Comparison of ENCODE assay signal across 9 mouse cellular contexts in the genomic region with DNA sequence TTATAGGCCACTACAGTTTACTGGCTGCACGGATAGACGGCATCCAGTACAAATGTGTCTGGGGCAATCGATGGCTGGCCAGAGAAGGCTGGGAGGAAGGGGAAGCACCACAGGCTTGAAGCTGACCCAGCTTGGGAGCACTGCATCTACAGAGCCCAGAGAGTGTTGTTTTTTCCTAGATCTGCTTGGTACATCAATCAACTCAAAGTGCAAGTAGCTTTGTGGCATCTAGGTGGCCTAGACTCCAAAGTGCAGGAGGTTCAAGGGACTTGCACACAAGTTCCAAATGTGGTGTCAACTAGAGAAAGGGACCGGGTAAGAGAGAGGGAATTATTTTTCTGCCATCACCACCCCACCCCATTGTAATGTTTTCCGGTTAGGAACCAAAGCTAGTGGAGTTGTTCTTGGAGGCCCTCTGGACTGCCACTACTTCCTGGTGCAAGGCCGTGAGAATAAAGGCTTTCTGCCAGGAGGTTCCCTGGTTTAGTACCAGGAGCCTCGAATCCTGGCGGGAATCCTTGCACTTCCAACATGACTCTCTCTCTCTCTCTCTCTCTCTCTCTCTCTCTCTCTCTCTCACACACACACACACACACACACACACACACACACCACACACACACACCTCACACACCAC. TPM values are rescaled to one million over a fixed set of nuclear protein-coding genes. Genes with fewer than 3 reads are reported as not detected.
DNase-seq lines count a peak whose midpoint lies in the region; ATAC-seq and TF ChIP-seq lines count a peak whose summit lies in the region.
"Had no signal": no experiment of that assay in that cellular context is flagged by ENCODE, and none has a peak within 500 bp of the region (broad histone marks: within the 10 kb centered on the region; RNA-seq: fewer than 3 reads in every experiment).

No protein-coding gene starts in this region.

- H3K4me1 ChIP-seq in kidney, adult 2 months (ENCODE audit: control insufficient read depth, insufficient read depth, low read length) = peaks cover 7% of the 10 kb centered on the region; the same call in 1 of the 2 replicates
- peaks cover 73% of the 10 kb centered on the region for H3K4me1 ChIP-seq in embryonic facial prominence, embryonic 10.5 days
- peaks cover 45% of the 10 kb centered on the region for H3K4me1 ChIP-seq in heart, embryonic 15.5 days (replicated peaks)
- H3K4me1 ChIP-seq in midbrain, embryonic 14.5 days (ENCODE audit: control insufficient read depth, insufficient read depth, low read length) = peaks cover 12% of the 10 kb centered on the region; the same call in 1 of the 2 replicates

- intact Hi-C loops in left cerebral cortex, postnatal 14 days (cut with DNase I) = no loop called here

- H3K9me3 ChIP-seq in embryonic facial prominence, embryonic 10.5 days = no peaks in the 10 kb centered on the region
- no peaks in the 10 kb centered on the region for H3K9me3 ChIP-seq in heart, embryonic 15.5 days (replicated peaks)
- no peaks in the 10 kb centered on the region for H3K9me3 ChIP-seq in midbrain, embryonic 14.5 days (ENCODE audit: control insufficient read depth, low read length)

- no peak overlapping the region for H3K9ac ChIP-seq in heart, embryonic 15.5 days
- no peak overlapping the region for H3K9ac ChIP-seq in midbrain, embryonic 14.5 days (replicated peaks; ENCODE audit: low read length)

- no peak for ATAC-seq in heart, embryonic 15.5 days (replicated peaks; ENCODE audit: insufficient number of reproducible peaks, insufficient read depth, low FRiP score, low read depth)
- ATAC-seq in midbrain, embryonic 14.5 days (ENCODE audit: low FRiP score, low TSS enrichment) = no peak
- ATAC-seq: activated CD4-positive, CD25-positive, alpha-beta regulatory T cell, adult 4 months had no signal

- peak; percentile 17 for DNase-seq in kidney, postnatal 14 days
- DNase-seq in kidney, adult 2 months = no peak
- DNase-seq in embryonic facial prominence, embryonic 10.5 days (ENCODE audit: low spot score) = no peak
- DNase-seq in midbrain, embryonic 14.5 days = no peak
- DNase-seq in left cerebral cortex, postnatal 14 days (ENCODE audit: low spot score in 2 of 2) = no peak
- DNase-seq in spleen, postnatal 14 days (ENCODE audit: low spot score in 2 of 2) = no peak
- DNase-seq: cerebellum, adult 8-10 months had no signal

- TF ChIP-seq POLR2A in kidney, adult 2 months (IDR thresholded peaks at IDR 0.05; ENCODE audit: low read depth, low read length) = no peak

- H3K27me3 ChIP-seq in kidney, adult 2 months (replicated peaks; ENCODE audit: control insufficient read depth, insufficient read depth, low read length) = no peaks in the 10 kb centered on the region
- H3K27me3 ChIP-seq in embryonic facial prominence, embryonic 10.5 days (replicated peaks; ENCODE audit: low read depth, poor library complexity, severe bottlenecking) = peaks cover 100% of the 10 kb centered on the region
- peaks cover 86% of the 10 kb centered on the region for H3K27me3 ChIP-seq in heart, embryonic 15.5 days
- peaks cover 23% of the 10 kb centered on the region for H3K27me3 ChIP-seq in midbrain, embryonic 14.5 days (ENCODE audit: control insufficient read depth, insufficient read depth, low read length)

- WGBS in kidney, adult 2 months = 52% methylated on average over 8 of the region's 8 CpGs
- WGBS in embryonic facial prominence, embryonic 10.5 days = 29% methylated on average over 8 of the region's 8 CpGs
- WGBS in heart, embryonic 15.5 days = 34% methylated on average over 8 of the region's 8 CpGs
- WGBS in midbrain, embryonic 14.5 days = 38% methylated on average over 8 of the region's 8 CpGs

- no peak overlapping the region for H3K27ac ChIP-seq in kidney, adult 2 months (ENCODE audit: insufficient read depth, low read depth, low read length)
- H3K27ac ChIP-seq in embryonic facial prominence, embryonic 10.5 days (replicated peaks) = peak overlapping the region; percentile 87
- peak overlapping the region; percentile 90 for H3K27ac ChIP-seq in heart, embryonic 15.5 days
- H3K27ac ChIP-seq in midbrain, embryonic 14.5 days (replicated peaks; ENCODE audit: low read depth, low read length) = no peak overlapping the region

- no peak overlapping the region for H3K4me3 ChIP-seq in kidney, adult 2 months (ENCODE audit: insufficient read depth, low read depth, low read length)
- peak overlapping the region; percentile 55; the same call in 1 of the 2 replicates for H3K4me3 ChIP-seq in embryonic facial prominence, embryonic 10.5 days
- H3K4me3 ChIP-seq in heart, embryonic 15.5 days = no peak overlapping the region; the same call in 1 of the 2 replicates
- no peak overlapping the region for H3K4me3 ChIP-seq in midbrain, embryonic 14.5 days (replicated peaks; ENCODE audit: low read depth, low read length)

- no peaks in the 10 kb centered on the region for H3K36me3 ChIP-seq in kidney, adult 2 months (ENCODE audit: control insufficient read depth, insufficient read depth, low read length)
- no peaks in the 10 kb centered on the region for H3K36me3 ChIP-seq in embryonic facial prominence, embryonic 10.5 days (replicated peaks)
- no peaks in the 10 kb centered on the region for H3K36me3 ChIP-seq in heart, embryonic 15.5 days
- no peaks in the 10 kb centered on the region for H3K36me3 ChIP-seq in midbrain, embryonic 14.5 days (ENCODE audit: control insufficient read depth, insufficient read depth, low read length)

- H3K4me2 ChIP-seq in heart, embryonic 15.5 days = peak overlapping the region; percentile 77; the same call in 1 of the 2 replicates
- H3K4me2 ChIP-seq in midbrain, embryonic 14.5 days (ENCODE audit: low read length) = peak overlapping the region; percentile 70; the same call in 1 of the 2 replicates

- TF ChIP-seq CTCF in kidney, adult 2 months (conservative IDR thresholded peaks at IDR 0.05; ENCODE audit: insufficient read depth, insufficient read length, low read depth, low read length) = no peak

RNA-seq across cellular contexts. Expression of gene Bcor, which starts 27.5 kb away (rescaled TPM):
- polyA plus RNA-seq in kidney, adult 2 months (2012; rRNA removed) = 5.7 and 6.4 TPM in 2 replicates
- 23.7 and 26.3 TPM in 2 replicates for polyA plus RNA-seq in embryonic facial prominence, embryonic 10.5 days (2016; fragmentation: Nextera tagmentation; extraction: Ambion mirVana)
- 11.7 and 14.9 TPM in 2 replicates for polyA plus RNA-seq in heart, embryonic 15.5 days (2015; fragmentation: Nextera tagmentation; extraction: Ambion mirVana)
- 20.8 and 26.6 TPM in 2 replicates for polyA plus RNA-seq in midbrain, embryonic 14.5 days (2014; fragmentation: Nextera tagmentation; extraction: Ambion mirVana)
- 10 to 100 TPM; 27.1 to 27.4 TPM for total RNA-seq in left cerebral cortex, postnatal 14 days (2021)

Comparison
In these comparisons a context has a peak if more than half of its experiments do, and no peak if none do; other contexts are left out.
1. H3K27ac ChIP-seq: peak in embryonic facial prominence, embryonic 10.5 days (single experiment) and heart, embryonic 15.5 days (single experiment); none in kidney, adult 2 months (single experiment) and midbrain, embryonic 14.5 days (single experiment).